Mouse (Mus musculus) heart, postnatal 0 days (tissue): ENCODE data around the gene D430042O09Rik.

ENCODE experiments used
- CTCF ChIP-seq: IDR thresholded peaks from 2 replicates; pipeline ENCODE4 v1.5.1; 2016; ENCODE audit warnings: antibody characterized with exemption, control low read depth, low read depth
- EP300 ChIP-seq: IDR thresholded peaks from 2 replicates; pipeline ENCODE4 v1.6.1; 2016; ENCODE audit warnings: antibody characterized with exemption, low read depth

DNA sequence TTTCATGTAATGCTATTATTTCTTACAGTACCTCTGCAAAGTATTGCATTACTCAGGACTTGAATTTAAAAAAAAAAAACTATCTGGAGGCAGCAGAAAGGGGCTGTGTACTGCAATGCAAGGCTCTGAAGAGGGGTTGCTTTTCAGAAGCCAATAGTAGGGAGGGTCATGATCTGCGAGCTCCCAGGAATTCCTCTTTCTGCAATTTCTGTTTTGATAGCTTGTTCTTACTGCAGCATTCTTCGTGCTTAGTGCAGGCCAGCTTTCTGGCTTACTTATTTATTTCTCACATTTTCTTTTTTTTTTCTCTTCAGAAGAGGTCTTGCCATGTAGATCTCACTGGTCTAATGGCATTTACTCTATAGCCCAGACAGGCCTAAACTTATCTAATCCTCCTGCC is 32.8 kb downstream of the D430042O09Rik start:
- TF ChIP-seq EP300, result no peak
- no peak for TF ChIP-seq CTCF
